Mouse (Mus musculus) forelimb bud, embryonic 11.5 days (tissue): ENCODE measurements at regions not wholly inside any gene's neighbourhood (a gene's known extent, or its start where the extent isn't known, plus 50 kb on each side); places are given as distances from the start of the nearest gene placed in this dataset.

Experiments used
- DNase-seq: peaks from one replicate; pipeline ENCODE4 v3.0.0-alpha.2; 2012; ENCODE audit warnings: low read depth, low spot score

GRCm38 (mm10) chrX:99415701-99416100, 55.4 kb downstream of the Pja1 start:
- no peak for DNase-seq

- no peak for DNase-seq
These were observed 60.1 kb downstream of the Pja1 start for GRCm38 (mm10) chrX:99410942-99411341.

GRCm38 (mm10) chrX:99409858-99410257, 61.2 kb downstream of the Pja1 start:
- DNase-seq = no peak

GRCm38 (mm10) chrX:99409331-99409730, 61.7 kb downstream of the Pja1 start:
- DNase-seq = no peak

GRCm38 (mm10) chrX:99408804-99409203, 62.3 kb downstream of the Pja1 start:
- DNase-seq = no peak

GRCm38 (mm10) chrX:99405843-99406242, 65.2 kb downstream of the Pja1 start:
- no peak for DNase-seq

- no peak for DNase-seq
These were observed 67.4 kb downstream of the Pja1 start for GRCm38 (mm10) chrX:99403521-99404149.

GRCm38 (mm10) chrX:99402841-99403520, 68.1 kb downstream of the Pja1 start:
- DNase-seq = no peak

- DNase-seq = no peak
These were observed 73.7 kb downstream of the Pja1 start for GRCm38 (mm10) chrX:99397344-99397743.

GRCm38 (mm10) chrX:99396180-99396579, 74.9 kb downstream of the Pja1 start:
- no peak for DNase-seq

- DNase-seq = no peak
These were observed 76.0 kb downstream of the Pja1 start for GRCm38 (mm10) chrX:99395067-99395466.

- DNase-seq = no peak
These were observed 79.4 kb downstream of the Pja1 start for GRCm38 (mm10) chrX:99391628-99392027.

GRCm38 (mm10) chrX:99390462-99390838, 80.6 kb downstream of the Pja1 start:
- no peak for DNase-seq

GRCm38 (mm10) chrX:99389778-99390461, 81.2 kb downstream of the Pja1 start:
- no peak for DNase-seq

- no peak for DNase-seq
These were observed 100.4 kb downstream of the Pja1 start for GRCm38 (mm10) chrX:99370711-99371110.

- DNase-seq = no peak
These were observed 101.7 kb downstream of the Pja1 start for GRCm38 (mm10) chrX:99369258-99369900.

- DNase-seq = no peak
These were observed 107.0 kb downstream of the Pja1 start for GRCm38 (mm10) chrX:99364072-99364471.

GRCm38 (mm10) chrX:99360095-99360890, 110.8 kb downstream of the Pja1 start:
- DNase-seq = no peak

- no peak for DNase-seq
These were observed 112.3 kb downstream of the Pja1 start for GRCm38 (mm10) chrX:99358784-99359183.

- no peak for DNase-seq
These were observed 112.9 kb downstream of the Pja1 start for GRCm38 (mm10) chrX:99358051-99358617.

GRCm38 (mm10) chrX:99355128-99355527, 115.9 kb downstream of the Pja1 start:
- no peak for DNase-seq
